In the genomic region with DNA sequence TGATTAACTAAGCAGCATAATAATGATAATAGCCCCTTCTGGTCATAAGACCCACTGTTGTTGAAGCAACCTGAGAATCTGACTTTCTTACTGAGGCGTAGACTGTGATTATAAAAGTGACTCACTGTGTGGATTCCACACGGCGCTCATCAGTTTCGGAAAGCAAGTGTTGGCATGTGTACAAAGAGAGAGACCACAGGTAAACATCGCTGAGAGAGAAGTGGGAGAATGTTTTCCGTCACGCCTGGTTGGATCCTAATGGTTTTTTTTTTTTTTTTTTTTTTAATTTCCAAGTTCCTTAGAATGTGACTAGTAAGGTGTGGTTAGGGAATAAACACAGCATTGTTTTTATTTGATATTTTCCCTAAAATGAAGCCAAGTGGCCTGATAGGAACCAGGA, we compare ENCODE assay signal across 23 mouse cellular contexts. TPM values are rescaled to one million over a fixed set of nuclear protein-coding genes. Genes with fewer than 3 reads are reported as not detected.
A peak's percentile ranks its signal among the peaks of the same experiment; 100 is the strongest.
DNase-seq lines count a peak whose midpoint lies in the region; ATAC-seq and TF ChIP-seq lines count a peak whose summit lies in the region.
"Had no signal": no experiment of that assay in that cellular context is flagged by ENCODE, and none has a peak within 500 bp of the region (broad histone marks: within the 10 kb centered on the region; RNA-seq: fewer than 3 reads in every experiment).

No protein-coding gene starts in this region.

- H3K9ac ChIP-seq in embryonic facial prominence, embryonic 12.5 days = no peak overlapping the region
- no peak overlapping the region for H3K9ac ChIP-seq in kidney, embryonic 16.5 days (replicated peaks; ENCODE audit: low read length)
- no peak overlapping the region for H3K9ac ChIP-seq in kidney, embryonic 14.5 days (ENCODE audit: low read depth, low read length)
- no peak overlapping the region for H3K9ac ChIP-seq in CH12.LX (ENCODE audit: insufficient read depth, low read depth)
- no peak overlapping the region for H3K9ac ChIP-seq in embryonic facial prominence, embryonic 15.5 days
- H3K9ac ChIP-seq: forebrain, embryonic 13.5 days; hindbrain, embryonic 12.5 days; hindbrain, embryonic 15.5 days had no signal

- TF ChIP-seq POLR2A in CH12.LX (IDR thresholded peaks at IDR 0.05; ENCODE audit: low read depth, low read length) = no peak

- no peak overlapping the region for H3K4me2 ChIP-seq in embryonic facial prominence, embryonic 12.5 days (replicated peaks)
- H3K4me2 ChIP-seq in kidney, embryonic 16.5 days (replicated peaks; ENCODE audit: low read depth, low read length) = no peak overlapping the region
- no peak overlapping the region for H3K4me2 ChIP-seq in kidney, embryonic 14.5 days (replicated peaks; ENCODE audit: low read depth, low read length)
- H3K4me2 ChIP-seq in CH12.LX (ENCODE audit: insufficient read depth, low read depth, poor library complexity, severe bottlenecking) = no peak overlapping the region
- no peak overlapping the region for H3K4me2 ChIP-seq in embryonic facial prominence, embryonic 15.5 days (replicated peaks)
- H3K4me2 ChIP-seq: forebrain, embryonic 13.5 days; heart, embryonic 11.5 days; hindbrain, embryonic 12.5 days; hindbrain, embryonic 15.5 days had no signal

- peaks cover 19% of the 10 kb centered on the region; the same call in 1 of the 2 replicates for H3K4me1 ChIP-seq in embryonic facial prominence, embryonic 12.5 days
- H3K4me1 ChIP-seq in embryonic facial prominence, embryonic 10.5 days = peaks cover 25% of the 10 kb centered on the region
- peaks cover 19% of the 10 kb centered on the region; the same call in 1 of the 2 replicates for H3K4me1 ChIP-seq in kidney, embryonic 16.5 days (ENCODE audit: insufficient read depth, low read length)
- H3K4me1 ChIP-seq in kidney, embryonic 14.5 days (ENCODE audit: control insufficient read depth, insufficient read depth, low read length) = no peaks in the 10 kb centered on the region
- H3K4me1 ChIP-seq in CH12.LX (ENCODE audit: control insufficient read depth in 1 of 2, insufficient read depth in 2 of 2) = peaks cover 12 to 25% of the 10 kb centered on the region in 2 experiments
- H3K4me1 ChIP-seq in embryonic facial prominence, embryonic 15.5 days = peaks cover 17% of the 10 kb centered on the region

- no peak for TF ChIP-seq EP300 in CH12.LX (IDR thresholded peaks at IDR 0.05; ENCODE audit: low read length)

- intact Hi-C loops in gastrocnemius, adult 2 months (cut with DNase I) = no loop called here

- H3K79me2 ChIP-seq in CH12.LX (replicated peaks; ENCODE audit: control insufficient read depth, extremely low read depth, insufficient read depth, poor library complexity, severe bottlenecking) = no peaks in the 10 kb centered on the region

- in situ Hi-C loops in CH12.LX (cut with MboI; ENCODE audit: low pct_ligation_motif_present, low pct_unique_long_range_greater_than_20kb, low sequenced_read_pairs) = no loop called here

- no peaks in the 10 kb centered on the region for H3K27me3 ChIP-seq in embryonic facial prominence, embryonic 12.5 days
- H3K27me3 ChIP-seq in embryonic facial prominence, embryonic 10.5 days (replicated peaks; ENCODE audit: low read depth, poor library complexity, severe bottlenecking) = peaks cover 14% of the 10 kb centered on the region
- H3K27me3 ChIP-seq in kidney, embryonic 16.5 days (ENCODE audit: insufficient read depth, low read length) = no peaks in the 10 kb centered on the region
- no peaks in the 10 kb centered on the region for H3K27me3 ChIP-seq in kidney, embryonic 14.5 days (ENCODE audit: control insufficient read depth, insufficient read depth, low read length)
- H3K27me3 ChIP-seq in CH12.LX (replicated peaks) = no peaks in the 10 kb centered on the region
- no peaks in the 10 kb centered on the region for H3K27me3 ChIP-seq in embryonic facial prominence, embryonic 15.5 days

- H3K27ac ChIP-seq in embryonic facial prominence, embryonic 12.5 days = 0 out of 2 replicates have a peak overlapping the region, but pooled peaks have one; percentile 17
- no peak overlapping the region for H3K27ac ChIP-seq in embryonic facial prominence, embryonic 10.5 days (replicated peaks)
- H3K27ac ChIP-seq in kidney, embryonic 16.5 days (ENCODE audit: low read length) = peak overlapping the region; percentile 55; the same call in 1 of the 2 replicates
- no peak overlapping the region for H3K27ac ChIP-seq in kidney, embryonic 14.5 days (ENCODE audit: low read depth, low read length)
- H3K27ac ChIP-seq in CH12.LX (ENCODE audit: insufficient read depth, low read depth) = no peak overlapping the region
- 0 out of 2 replicates have a peak overlapping the region, but pooled peaks have one; percentile 17 for H3K27ac ChIP-seq in embryonic facial prominence, embryonic 15.5 days (replicated peaks)
- no peak overlapping the region for H3K27ac ChIP-seq in gastrocnemius, adult 2 months
- H3K27ac ChIP-seq: forebrain, embryonic 10.5 days; forebrain, embryonic 13.5 days; hindbrain, embryonic 12.5 days; hindbrain, embryonic 15.5 days had no signal

- no peak overlapping the region for H3K4me3 ChIP-seq in embryonic facial prominence, embryonic 12.5 days
- no peak overlapping the region for H3K4me3 ChIP-seq in embryonic facial prominence, embryonic 10.5 days
- no peak overlapping the region for H3K4me3 ChIP-seq in kidney, embryonic 16.5 days (ENCODE audit: low read length)
- no peak overlapping the region for H3K4me3 ChIP-seq in kidney, embryonic 14.5 days (ENCODE audit: low read length)
- no peak overlapping the region for H3K4me3 ChIP-seq in CH12.LX (replicated peaks in 1 of 3; ENCODE audit: low read depth in 2 of 3, low read length in 2 of 3, poor library complexity in 1 of 3)
- H3K4me3 ChIP-seq in embryonic facial prominence, embryonic 15.5 days (replicated peaks) = no peak overlapping the region
- H3K4me3 ChIP-seq in gastrocnemius, adult 2 months = no peak overlapping the region
- H3K4me3 ChIP-seq: forebrain, embryonic 10.5 days; forebrain, embryonic 13.5 days; hindbrain, embryonic 12.5 days; hindbrain, embryonic 15.5 days had no signal

- 83% methylated on average over 7 of the region's 7 CpGs for WGBS in embryonic facial prominence, embryonic 12.5 days
- 91% methylated on average over 7 of the region's 7 CpGs for WGBS in embryonic facial prominence, embryonic 10.5 days
- WGBS in kidney, embryonic 16.5 days = 50% methylated on average over 7 of the region's 7 CpGs
- WGBS in kidney, embryonic 14.5 days = 45% methylated on average over 7 of the region's 7 CpGs
- 62% methylated on average over 7 of the region's 7 CpGs for WGBS in embryonic facial prominence, embryonic 15.5 days

- TF ChIP-seq RAD21 in CH12.LX (IDR thresholded peaks at IDR 0.05; ENCODE audit: low read depth, low read length) = no peak

- TF ChIP-seq CTCF in CH12.LX (conservative IDR thresholded peaks at IDR 0.05 in 1 of 2, IDR thresholded peaks at IDR 0.05 in 1 of 2; ENCODE audit: low read depth in 2 of 2, low read length in 2 of 2) = no peak
- TF ChIP-seq CTCF in gastrocnemius, adult 2 months (IDR thresholded peaks at IDR 0.05) = no peak

- ATAC-seq in embryonic facial prominence, embryonic 12.5 days (ENCODE audit: insufficient number of reproducible peaks, insufficient read depth, low FRiP score, low TSS enrichment) = no peak
- no peak for ATAC-seq in kidney, embryonic 16.5 days (ENCODE audit: low FRiP score, low TSS enrichment)
- ATAC-seq in kidney, embryonic 14.5 days (ENCODE audit: low FRiP score, low TSS enrichment) = no peak
- ATAC-seq in embryonic facial prominence, embryonic 15.5 days (ENCODE audit: insufficient number of reproducible peaks, low FRiP score, low TSS enrichment, low read depth) = no peak
- ATAC-seq: forebrain, embryonic 13.5 days; forebrain, embryonic 16.5 days had no signal

- no peaks in the 10 kb centered on the region for H3K9me3 ChIP-seq in embryonic facial prominence, embryonic 12.5 days
- no peaks in the 10 kb centered on the region for H3K9me3 ChIP-seq in embryonic facial prominence, embryonic 10.5 days
- no peaks in the 10 kb centered on the region for H3K9me3 ChIP-seq in kidney, embryonic 16.5 days (ENCODE audit: low read length)
- H3K9me3 ChIP-seq in kidney, embryonic 14.5 days (ENCODE audit: control insufficient read depth, low read length) = no peaks in the 10 kb centered on the region
- H3K9me3 ChIP-seq in CH12.LX (replicated peaks; ENCODE audit: low read length) = no peaks in the 10 kb centered on the region
- H3K9me3 ChIP-seq in embryonic facial prominence, embryonic 15.5 days (replicated peaks) = no peaks in the 10 kb centered on the region
- H3K9me3 ChIP-seq: forebrain, embryonic 10.5 days; forebrain, embryonic 13.5 days; G1E; hindbrain, embryonic 12.5 days; hindbrain, embryonic 15.5 days had no signal

- dilution Hi-C loops in CH12.LX (cut with MboI; ENCODE audit: extremely low pct_ligation_motif_present, extremely low pct_unique_long_range_greater_than_20kb, low sequenced_read_pairs) = no loop called here

- no peaks in the 10 kb centered on the region for H3K36me3 ChIP-seq in embryonic facial prominence, embryonic 12.5 days
- no peaks in the 10 kb centered on the region for H3K36me3 ChIP-seq in embryonic facial prominence, embryonic 10.5 days (replicated peaks)
- H3K36me3 ChIP-seq in kidney, embryonic 16.5 days (ENCODE audit: insufficient read depth, low read length) = no peaks in the 10 kb centered on the region
- H3K36me3 ChIP-seq in kidney, embryonic 14.5 days (ENCODE audit: control insufficient read depth, insufficient read depth, low read length) = no peaks in the 10 kb centered on the region
- no peaks in the 10 kb centered on the region for H3K36me3 ChIP-seq in CH12.LX (replicated peaks in 1 of 2; ENCODE audit: control insufficient read depth in 1 of 2, insufficient read depth in 1 of 2, low read length in 1 of 2)
- no peaks in the 10 kb centered on the region for H3K36me3 ChIP-seq in embryonic facial prominence, embryonic 15.5 days
- H3K36me3 ChIP-seq: forebrain, embryonic 10.5 days; G1E; hindbrain, embryonic 12.5 days; hindbrain, embryonic 15.5 days had no signal

- no peak for DNase-seq in embryonic facial prominence, embryonic 10.5 days (ENCODE audit: low spot score)
- no peak for DNase-seq in CH12.LX (ENCODE audit: extremely low read depth)
- DNase-seq in gastrocnemius, adult 2 months = no peak
- DNase-seq: adrenal gland, adult 8-10 months; adrenal gland, postnatal 25 days; cerebellum, adult 11-12 months; cerebellum, adult 8-10 months; cerebellum, postnatal 10 days; cerebellum, postnatal 36 days; embryo, embryonic 11 days; gastrocnemius, postnatal 14 days; heart, adult 11 months had no signal

RNA-seq across cellular contexts. Expression of a gene that starts 38.1 kb away (rescaled TPM):
- polyA plus RNA-seq in embryonic facial prominence, embryonic 12.5 days (2016; fragmentation: Nextera tagmentation; extraction: Ambion mirVana) = 1.2 and 1.3 TPM in 2 replicates
- 1.9 and 2.0 TPM in 2 replicates for polyA plus RNA-seq in embryonic facial prominence, embryonic 10.5 days (2016; fragmentation: Nextera tagmentation; extraction: Ambion mirVana)
- 0.73 and 1.4 TPM in 2 replicates for polyA plus RNA-seq in kidney, embryonic 16.5 days (2015; fragmentation: Nextera tagmentation; extraction: Ambion mirVana)
- 0.70 and 0.84 TPM in 2 replicates for polyA plus RNA-seq in kidney, embryonic 14.5 days (2014; fragmentation: Nextera tagmentation; extraction: Ambion mirVana)
- total RNA-seq in CH12.LX (2012; rRNA removed) = 0.34 and 0.55 TPM in 2 replicates
- total RNA-seq in CH12.LX (2014; rRNA removed) = 0.46 and 0.82 TPM in 2 replicates
- 0.57 and 0.78 TPM in 2 replicates for polyA plus RNA-seq in CH12.LX (2012; ENCODE audit: insufficient read length, low read depth)
- polyA plus RNA-seq in embryonic facial prominence, embryonic 15.5 days (2015; fragmentation: Nextera tagmentation; extraction: Ambion mirVana) = 1.3 and 1.6 TPM in 2 replicates
- under 1 TPM; 0.79 to 0.95 TPM for total RNA-seq in gastrocnemius, adult 2 months (2021)

Comparison
In these comparisons a context has a peak if more than half of its experiments do, and no peak if none do; other contexts are left out.
1. H3K27ac ChIP-seq: peak in embryonic facial prominence, embryonic 12.5 days (single experiment), kidney, embryonic 16.5 days (single experiment) and embryonic facial prominence, embryonic 15.5 days (single experiment); none in embryonic facial prominence, embryonic 10.5 days (single experiment), kidney, embryonic 14.5 days (single experiment), CH12.LX (single experiment) and gastrocnemius, adult 2 months (single experiment).